Mouse (Mus musculus) G1E (cell line): ENCODE results near the gene Fgfr2. TPM values are rescaled to one million over a fixed set of nuclear protein-coding genes. Genes with fewer than 3 reads are reported as not detected.

Experiments used
- ATAC-seq: 2 replicates; pipeline ENCODE4 v1.8.0; 2016; ENCODE audit warnings: mild to moderate bottlenecking; ENCODE audit not compliant: insufficient number of reproducible peaks, poor library complexity, low FRiP score, severe bottlenecking; ENCODE audit errors: extremely low read depth
- DNase-seq: peaks from one replicate; pipeline ENCODE4 v3.0.0; 2012; ENCODE audit warnings: low spot score
- H3K27me3 ChIP-seq: 2 replicates; pipeline ENCODE4 v1.6.1; 2012; ENCODE audit warnings: mild to moderate bottlenecking, low read length, inconsistent platforms; ENCODE audit not compliant: insufficient read depth
- H3K36me3 ChIP-seq: replicated peaks from 2 replicates; pipeline ENCODE3; 2012; ENCODE audit warnings: mild to moderate bottlenecking, inconsistent platforms
- H3K4me1 ChIP-seq: 2 replicates; pipeline ENCODE4 v1.6.1; 2012; ENCODE audit warnings: low read depth, low read length, inconsistent platforms, mixed read lengths; ENCODE audit not compliant: insufficient read depth
- H3K4me3 ChIP-seq: 2 replicates; pipeline ENCODE4 v1.5.1; 2012; ENCODE audit warnings: low read depth, mild to moderate bottlenecking, inconsistent platforms, low read length, moderate library complexity, mixed read lengths
- H3K9me3 ChIP-seq: replicated peaks from 2 replicates; pipeline ENCODE4 v1.6.1; 2012; ENCODE audit warnings: inconsistent platforms
- CTCF ChIP-seq: IDR thresholded peaks from 2 replicates; pipeline ENCODE4 v1.5.1; 2012; ENCODE audit warnings: low read depth, low read length, inconsistent platforms, mixed read lengths
- GATA1 ChIP-seq: IDR thresholded peaks from 2 replicates; pipeline ENCODE4 v1.6.1; 2012; ENCODE audit warnings: borderline replicate concordance, low read length, inconsistent platforms, mixed read lengths
- GATA2 ChIP-seq: IDR thresholded peaks from 2 replicates; pipeline ENCODE4 v1.6.1; 2012; ENCODE audit warnings: low read depth, low read length, inconsistent platforms, borderline replicate concordance
- POLR2AphosphoS5 ChIP-seq: IDR thresholded peaks from 2 replicates; pipeline ENCODE4 v1.6.1; 2012; ENCODE audit warnings: low read depth, low read length, inconsistent platforms; ENCODE audit not compliant: insufficient replicate concordance
- TAL1 ChIP-seq: conservative IDR thresholded peaks from 2 replicates; pipeline ENCODE4 v1.6.1; 2012; ENCODE audit warnings: low read depth, low read length, inconsistent platforms, mixed read lengths
- polyA plus RNA-seq: library from polyadenylated mRNA; stranded (reverse); fragments of >175 nt; gene quantifications from 2 replicates; pipeline ENCODE4 v1.2.3, GENCODE M21; 2012
- total RNA-seq, 2 experiments: library from RNA; stranded (forward) in 1 of 2; stranded (reverse) in 1 of 2; fragments of 200-1000 nt in 1 of 2; fragments of >200 nt in 1 of 2; fragmentation: Nextera tagmentation in 1 of 2; gene quantifications; 2 replicates each; pipeline ENCODE4 v1.2.3; 2014 to 2017

The Fgfr2 gene
- total and polyA plus RNA-seq, 3 experiments, result 0.22 TPM; not detected in 2

GRCm38 (mm10) chr7:130935421-130935792, 2187.7 kb downstream of the Fgfr2 start:
- TF ChIP-seq POLR2AphosphoS5, result no peak
- TF ChIP-seq GATA2, result no peak
- TF ChIP-seq CTCF, result no peak
- TF ChIP-seq TAL1, result no peak
- no peak for TF ChIP-seq GATA1
- no peak for ATAC-seq
- Histone ChIP-seq H3K9me3 (peaks cover 84% of the 10 kb centered on the region), H3K36me3 (no peaks in the 10 kb centered on the region), H3K4me1 (no peaks in the 10 kb centered on the region), H3K4me3 (no peak overlapping the region), H3K27me3 (no peaks in the 10 kb centered on the region)
- DNase-seq, result no peak

- no peak for ATAC-seq
- Histone ChIP-seq H3K4me3 (no peak overlapping the region), H3K27me3 (no peaks in the 10 kb centered on the region), H3K4me1 (no peaks in the 10 kb centered on the region), H3K36me3 (no peaks in the 10 kb centered on the region), H3K9me3 (peaks cover 80% of the 10 kb centered on the region)
- TF ChIP-seq GATA1 (no peak), CTCF (no peak), GATA2 (no peak), TAL1 (no peak)
- DNase-seq, result no peak
Observed at GRCm38 (mm10) chr7:130934654-130935053, 2188.5 kb downstream of the Fgfr2 start.

GRCm38 (mm10) chr7:130932921-130933320, 2190.2 kb downstream of the Fgfr2 start:
- Histone ChIP-seq H3K4me3 (no peak overlapping the region), H3K9me3 (peaks cover 71% of the 10 kb centered on the region), H3K36me3 (no peaks in the 10 kb centered on the region), H3K27me3 (no peaks in the 10 kb centered on the region), H3K4me1 (no peaks in the 10 kb centered on the region)
- TF ChIP-seq TAL1 (no peak), GATA1 (no peak), CTCF (no peak), GATA2 (no peak), POLR2AphosphoS5 (no peak)
- ATAC-seq (no peak), DNase-seq (no peak)

GRCm38 (mm10) chr7:130930401-130930800, 2192.7 kb downstream of the Fgfr2 start:
- no peak for TF ChIP-seq TAL1
- no peak for TF ChIP-seq GATA2
- no peak for TF ChIP-seq POLR2AphosphoS5
- no peak for TF ChIP-seq GATA1
- TF ChIP-seq CTCF, result no peak
- ATAC-seq, result no peak

GRCm38 (mm10) chr7:130922981-130923731, 2200.0 kb downstream of the Fgfr2 start:
- no peaks in the 10 kb centered on the region for H3K36me3 ChIP-seq
- H3K9me3 ChIP-seq, result peaks cover 41% of the 10 kb centered on the region
- H3K27me3 ChIP-seq, result no peaks in the 10 kb centered on the region
- H3K4me3 ChIP-seq, result no peak overlapping the region; the same call in 1 of the 2 replicates
- TF ChIP-seq GATA2, result no peak
- TF ChIP-seq CTCF, result no peak
- TF ChIP-seq GATA1, result no peak
- TF ChIP-seq TAL1, result no peak
- TF ChIP-seq POLR2AphosphoS5, result no peak
- no peaks in the 10 kb centered on the region for H3K4me1 ChIP-seq
- ATAC-seq (no peak), DNase-seq (no peak)

More at GRCm38 (mm10) chr7:130930401-130930800, 2192.7 kb downstream of the Fgfr2 start:
- Histone ChIP-seq H3K27me3 (no peaks in the 10 kb centered on the region), H3K4me3 (no peak overlapping the region), H3K36me3 (no peaks in the 10 kb centered on the region), H3K4me1 (no peaks in the 10 kb centered on the region), H3K9me3 (peaks cover 47% of the 10 kb centered on the region)
- no peak for DNase-seq

GRCm38 (mm10) chr7:130918260-130918659, 2204.9 kb downstream of the Fgfr2 start:
- H3K9me3 ChIP-seq, result peaks cover 56% of the 10 kb centered on the region
- H3K36me3 ChIP-seq, result no peaks in the 10 kb centered on the region
- no peaks in the 10 kb centered on the region for H3K27me3 ChIP-seq
- no peak for ATAC-seq
- H3K4me1 ChIP-seq, result no peaks in the 10 kb centered on the region
- no peak for TF ChIP-seq CTCF
- TF ChIP-seq TAL1, result no peak
- TF ChIP-seq GATA1, result no peak
- TF ChIP-seq POLR2AphosphoS5, result no peak
- TF ChIP-seq GATA2, result no peak
- no peak overlapping the region for H3K4me3 ChIP-seq
- no peak for DNase-seq
